Mouse (Mus musculus) lung, postnatal 14 days (tissue): Measurements from ENCODE around the gene Mrpl9.
A peak's percentile ranks its signal among the peaks of the same experiment; 100 is the strongest.

Experiments used
- DNase-seq: peaks from one replicate; pipeline ENCODE4 v3.0.0; 2021

Mrpl9 gene

DNA sequence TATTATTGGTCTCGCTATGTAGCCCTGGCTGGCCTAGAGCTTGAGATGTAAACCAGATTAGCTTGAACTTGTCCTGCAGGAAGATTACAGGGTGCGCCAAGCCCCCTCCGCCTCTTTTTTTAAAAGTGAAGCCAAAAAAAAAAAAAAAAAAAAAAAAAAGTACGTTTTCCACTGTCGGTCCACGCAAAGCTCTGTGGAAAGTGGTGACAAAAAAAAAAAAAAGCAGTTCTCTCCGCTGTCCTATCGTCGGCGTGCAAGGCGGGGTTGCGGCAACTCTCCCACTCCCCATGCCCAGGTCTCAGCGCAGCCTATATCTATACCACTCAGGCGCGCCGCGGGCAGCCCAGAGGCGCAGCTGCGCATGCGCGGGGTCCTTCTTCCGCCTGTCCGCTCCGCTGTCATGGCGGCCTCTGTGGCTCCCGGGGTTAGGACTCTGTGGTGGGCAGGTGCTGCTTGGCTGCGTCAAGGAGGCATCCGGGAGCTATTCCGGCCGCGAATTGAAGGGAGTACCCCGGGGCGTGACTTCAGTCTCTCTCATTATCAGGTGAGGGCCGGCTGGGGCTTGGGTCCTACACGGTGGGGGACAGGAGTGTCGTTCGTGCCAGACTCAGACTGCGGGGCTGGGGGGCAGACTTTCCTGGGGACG, at the start of gene Mrpl9:
Gene Mrpl9 (plus strand): TSS at position 368 of the 646 bp plus-strand sequence.
- peak; percentile 95 for DNase-seq

DNA sequence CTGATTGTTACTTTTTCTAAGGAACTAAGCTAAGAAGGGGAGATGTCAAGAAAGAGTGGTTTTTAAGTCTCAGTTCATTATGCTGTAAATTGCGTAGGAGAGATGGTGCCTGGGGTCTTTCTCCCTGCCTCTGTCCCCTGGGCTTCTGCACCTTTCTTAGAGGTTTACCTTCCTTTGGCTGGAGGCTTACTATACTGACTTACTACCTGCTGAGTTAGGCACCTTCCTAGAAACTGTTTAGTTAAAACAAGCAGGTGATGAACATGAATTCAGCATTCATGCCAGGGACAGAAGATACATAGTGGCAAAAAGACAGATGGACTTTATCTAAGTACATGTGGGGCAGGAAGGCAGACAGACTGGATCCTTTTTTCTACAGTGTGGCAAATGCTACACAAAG, 46.8 kb upstream of the Mrpl9 start:
- no peak for DNase-seq

- DNase-seq: no peak
These were observed 46.3 kb upstream of the Mrpl9 start for GRCm38 (mm10) chr3:94396851-94397250.

- no peak for DNase-seq
These were observed 44.9 kb upstream of the Mrpl9 start, which contains the start of gene Lingo4 for GRCm38 (mm10) chr3:94398217-94398616. Lingo4 (plus strand) TSS chr3:94398517.

DNA sequence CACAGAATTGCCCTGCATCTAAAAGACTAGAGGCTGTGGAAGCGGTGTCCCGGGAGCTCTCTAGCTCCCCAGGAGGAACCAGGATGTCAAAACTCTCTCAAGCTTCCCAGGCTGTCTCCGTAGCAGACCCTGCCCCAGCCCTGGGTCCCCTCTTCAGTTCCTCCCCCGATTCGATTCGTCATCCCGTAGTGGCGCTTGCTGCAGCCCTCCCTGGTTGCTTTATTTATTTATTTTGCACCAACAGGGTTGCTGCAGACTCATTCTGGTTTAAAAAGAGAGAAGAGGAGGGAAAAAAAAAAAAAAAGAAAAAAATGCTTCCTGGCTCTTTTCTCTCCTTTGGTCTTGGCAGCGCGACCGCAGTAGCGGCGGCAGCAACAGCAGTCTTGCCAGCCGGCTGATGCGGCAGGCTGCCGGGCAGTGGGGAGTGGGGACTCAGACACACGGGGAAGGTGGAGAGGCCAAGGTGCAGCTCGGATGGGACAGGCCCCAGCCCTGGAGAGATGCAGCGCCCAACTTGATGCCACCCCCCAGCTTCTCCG, 44.1 kb upstream of the Mrpl9 start:
- no peak for DNase-seq

DNA sequence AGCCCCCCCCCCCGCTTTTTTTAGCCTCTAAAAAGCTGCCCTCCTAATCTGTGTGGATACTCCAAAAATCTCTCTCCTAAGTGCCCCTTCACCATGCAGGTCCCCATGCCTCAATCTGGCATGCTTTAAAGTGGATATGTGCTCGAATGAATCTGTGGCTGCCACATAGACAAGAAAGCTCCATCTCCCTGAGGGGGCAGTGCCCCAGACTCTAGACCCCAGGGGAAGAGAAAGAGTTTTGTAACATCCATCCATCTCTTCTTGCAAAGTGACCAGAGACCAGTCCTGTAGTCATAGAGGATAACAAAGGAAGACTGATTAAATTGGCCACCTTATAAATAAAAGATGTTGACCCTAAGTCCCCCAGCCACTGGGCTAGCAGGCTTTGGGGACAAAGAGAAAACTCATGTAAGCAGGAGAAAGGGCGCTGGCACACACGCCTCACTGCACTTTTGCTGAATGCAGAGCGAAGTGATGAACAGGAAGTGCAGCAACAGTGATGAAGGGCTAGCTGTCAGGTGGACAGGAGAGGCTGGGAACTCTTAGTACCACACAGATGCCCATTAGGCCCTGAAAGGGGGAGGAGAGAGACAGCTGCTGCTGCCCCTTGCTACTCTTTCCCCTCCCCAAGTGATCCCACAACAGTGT, 43.3 kb upstream of the Mrpl9 start:
- no peak for DNase-seq

DNA sequence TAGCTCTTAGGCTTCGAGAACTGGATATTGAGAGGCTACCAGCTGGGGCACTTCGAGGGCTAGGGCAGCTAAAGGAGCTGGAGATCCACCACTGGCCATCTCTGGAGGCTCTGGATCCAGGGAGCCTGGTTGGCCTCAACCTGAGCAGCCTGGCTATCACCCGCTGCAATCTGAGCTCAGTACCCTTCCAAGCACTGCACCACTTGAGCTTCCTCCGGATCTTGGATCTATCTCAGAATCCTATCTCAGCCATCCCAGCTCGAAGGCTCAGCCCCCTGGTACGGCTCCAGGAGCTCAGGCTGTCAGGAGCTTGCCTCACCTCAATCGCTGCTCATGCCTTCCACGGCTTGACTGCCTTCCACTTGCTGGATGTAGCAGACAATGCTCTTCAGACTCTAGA, 40.7 kb upstream of the Mrpl9 start:
- no peak for DNase-seq

- peak; percentile 8 for DNase-seq
These were observed 38.6 kb upstream of the Mrpl9 start for GRCm38 (mm10) chr3:94404366-94405054.

DNA sequence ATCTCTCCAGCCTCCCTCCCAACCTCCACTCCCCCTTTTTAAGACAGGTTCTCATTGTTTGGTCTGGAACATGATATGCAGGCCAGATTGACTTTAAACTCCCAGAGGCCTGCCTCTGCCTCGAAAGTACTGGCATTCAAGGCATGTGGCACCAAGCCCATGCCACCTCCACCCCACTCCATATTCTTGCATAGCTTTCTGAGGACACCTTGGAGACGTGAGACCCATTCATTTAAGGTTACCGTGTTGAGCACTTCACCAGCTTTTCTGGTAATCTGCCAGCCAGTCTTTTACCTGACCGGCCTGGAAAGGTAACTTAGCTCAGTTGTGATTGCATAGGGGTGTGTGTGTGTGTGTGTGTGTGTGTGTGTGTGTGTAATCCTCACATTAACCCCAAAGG, 37.6 kb upstream of the Mrpl9 start:
- DNase-seq: peak; percentile 26

DNA sequence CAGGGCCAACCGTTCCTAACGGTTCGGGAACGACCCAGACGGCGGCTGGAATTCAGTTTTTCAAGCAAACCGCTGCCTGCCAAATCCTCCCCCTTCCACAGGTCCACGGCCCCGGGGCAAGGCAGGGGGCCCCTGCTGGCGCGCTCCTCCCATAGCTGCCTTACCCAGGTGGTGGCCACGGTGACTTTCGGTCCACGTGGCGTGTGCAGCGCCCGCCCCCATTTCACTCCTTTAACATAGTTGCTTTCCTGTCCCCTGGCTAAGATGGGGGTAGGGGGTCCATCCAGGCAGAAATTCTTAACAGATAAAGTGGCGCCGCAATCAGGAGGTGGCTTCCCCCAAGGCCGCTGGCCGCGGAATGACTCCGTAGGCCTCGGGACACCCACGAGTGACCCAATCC, 30.6 kb upstream of the Mrpl9 start:
- DNase-seq: no peak

GRCm38 (mm10) chr3:94413031-94413679, 30.0 kb upstream of the Mrpl9 start, which contains the start of gene Tdrkh:
Tdrkh (plus strand) TSS chr3:94413273.
- peak; percentile 93 for DNase-seq

- DNase-seq: no peak
These were observed 12.1 kb upstream of the Mrpl9 start for GRCm38 (mm10) chr3:94430980-94431379.

DNA sequence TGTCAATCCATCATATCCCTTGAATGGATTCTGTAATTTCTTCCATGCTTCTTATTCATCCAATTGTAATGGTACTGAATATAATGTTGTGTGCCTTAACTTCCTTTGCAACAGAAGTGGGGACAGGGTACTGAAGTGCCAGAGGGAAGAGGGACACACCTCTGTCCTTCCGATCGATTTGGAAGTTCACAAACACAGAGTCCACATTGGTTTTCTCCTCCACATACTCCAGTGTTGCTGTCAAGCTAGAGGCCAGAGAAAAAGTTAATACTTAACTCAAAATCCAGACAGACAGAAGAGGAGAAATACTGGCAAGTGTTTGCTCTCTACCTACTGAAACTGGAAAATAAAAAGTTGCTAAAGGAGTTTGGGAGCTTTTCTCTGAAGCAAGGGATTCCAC, 8.8 kb upstream of the Mrpl9 start:
- DNase-seq: no peak

- DNase-seq: no peak
These were observed 6.7 kb upstream of the Mrpl9 start for GRCm38 (mm10) chr3:94436420-94436819.

- peak; percentile 14 for DNase-seq
These were observed 1.9 kb upstream of the Mrpl9 start for GRCm38 (mm10) chr3:94441182-94441581.

DNA sequence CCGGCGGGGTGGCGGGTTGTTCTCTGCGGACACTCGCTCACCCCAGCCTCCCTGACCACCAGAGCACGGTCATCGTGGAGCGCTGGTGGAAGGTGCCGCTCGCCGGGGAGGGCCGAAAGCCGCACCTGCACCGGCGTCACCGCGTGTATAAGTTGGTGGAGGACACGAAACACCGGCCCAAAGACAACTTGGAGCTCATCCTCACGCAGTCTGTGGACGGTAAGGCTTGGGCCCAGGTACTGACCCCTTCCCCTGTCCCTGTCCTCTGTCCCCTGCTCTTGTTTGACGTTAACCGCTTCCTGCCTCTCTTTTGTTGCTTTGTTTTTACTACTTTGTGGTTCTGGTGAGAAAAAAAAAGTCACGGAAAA, 463 bp downstream of the Mrpl9 start, which contains the start of gene Oaz3:
Gene Oaz3 (minus strand): TSS at position 319 of the 368 bp plus-strand sequence.
- DNase-seq: no peak

DNA sequence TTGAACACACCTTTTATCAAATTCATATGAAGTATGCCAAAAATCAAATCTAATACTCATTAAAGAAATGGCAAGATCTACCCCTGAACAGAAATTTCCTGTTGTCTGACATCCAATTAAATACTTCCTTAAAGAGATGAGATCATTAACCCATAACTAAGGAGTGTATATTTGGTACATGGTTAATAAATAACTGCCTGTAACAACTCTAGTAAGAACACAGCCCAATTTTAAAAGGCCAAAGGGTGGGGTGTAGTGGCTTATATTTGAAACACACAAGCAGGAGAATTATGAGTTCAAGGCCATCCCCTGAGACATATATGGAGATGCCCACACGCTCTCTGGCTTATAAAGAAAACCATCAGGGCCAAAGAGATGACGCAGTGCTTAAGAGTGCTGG, 6.3 kb downstream of the Mrpl9 start:
- DNase-seq: no peak

DNA sequence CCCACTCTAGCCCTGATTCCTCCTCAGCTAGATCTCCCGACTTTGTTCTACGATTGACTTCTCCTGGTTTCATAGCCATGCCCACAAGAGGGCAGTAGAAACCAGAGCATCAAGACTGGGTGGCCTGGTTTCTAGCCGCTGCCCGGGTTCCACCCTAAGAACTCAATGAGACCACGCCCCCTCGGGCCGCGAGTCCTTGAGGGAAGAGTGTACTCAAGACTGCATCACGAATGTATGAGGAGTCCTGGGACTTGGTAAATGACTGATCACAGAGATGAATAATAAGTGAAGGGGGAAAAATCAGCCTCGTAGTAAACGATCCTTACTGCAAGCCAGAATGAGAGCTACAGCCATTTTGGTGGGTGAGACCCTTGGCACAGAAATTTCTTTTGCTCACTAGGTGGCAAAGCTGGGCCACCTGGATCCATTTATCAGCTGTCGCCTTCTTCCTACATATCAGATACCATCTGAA, 13.4 kb downstream of the Mrpl9 start:
- peak; percentile 84 for DNase-seq

GRCm38 (mm10) chr3:94457055-94457454, 13.9 kb downstream of the Mrpl9 start:
- DNase-seq: no peak

DNA sequence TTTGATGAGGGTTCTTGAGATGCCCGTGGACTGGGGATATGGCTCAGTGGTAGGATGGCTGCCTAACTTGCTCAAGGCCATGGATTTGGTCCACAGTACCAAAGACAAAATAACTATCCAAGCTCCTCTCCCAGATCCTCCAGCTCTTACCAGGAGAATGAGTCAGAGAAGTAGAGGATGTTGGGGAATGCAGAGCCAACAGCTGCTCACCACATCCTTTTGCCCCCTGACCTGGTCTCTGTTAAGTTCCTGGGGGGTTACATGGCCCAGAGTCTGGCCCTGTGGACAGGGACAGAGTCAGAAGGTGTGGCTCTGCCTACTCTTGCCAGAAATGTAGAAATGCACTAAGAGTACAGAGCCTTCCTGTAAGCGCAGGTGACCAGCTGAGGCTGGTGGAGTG, 16.7 kb downstream of the Mrpl9 start:
- DNase-seq: no peak

GRCm38 (mm10) chr3:94463926-94464578, 20.9 kb downstream of the Mrpl9 start:
- peak; percentile 34 for DNase-seq

- no peak for DNase-seq
These were observed 22.7 kb downstream of the Mrpl9 start for GRCm38 (mm10) chr3:94465632-94466430.
